Mouse (Mus musculus) liver, postnatal 0 days (tissue): Measurements from ENCODE around the gene Mpzl2.

Experiments
- CTCF ChIP-seq: sonication (generic); IDR thresholded peaks from 2 replicates; pipeline ENCODE4 v1.5.1; 2016; ENCODE audit warnings: antibody characterized with exemption, low read depth
- EP300 ChIP-seq: IDR thresholded peaks from 2 replicates; pipeline ENCODE4 v1.6.1; 2016; ENCODE audit warnings: antibody characterized with exemption, low read depth, mild to moderate bottlenecking

DNA sequence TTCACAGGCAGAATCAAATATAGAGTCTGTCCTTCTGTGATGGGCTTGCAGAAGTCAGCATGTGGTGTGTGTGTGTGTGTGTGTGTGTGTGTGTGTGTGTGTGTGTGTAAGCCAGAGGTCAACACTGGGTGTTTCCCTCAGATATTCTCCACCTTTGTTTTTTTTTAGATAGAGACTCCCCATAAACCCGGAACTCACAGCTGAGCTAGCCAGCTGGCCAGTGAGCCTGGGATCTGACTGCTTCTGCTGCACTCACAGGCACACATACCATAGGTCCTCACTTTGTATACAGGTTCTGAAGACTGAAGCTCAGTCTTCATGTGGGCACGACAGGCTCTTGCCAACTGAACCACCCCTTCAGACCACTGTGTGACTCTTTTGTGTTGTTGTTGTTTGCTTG lies 7.3 kb upstream of the Mpzl2 start:
- TF ChIP-seq EP300 = no peak
- no peak for TF ChIP-seq CTCF
